Mouse (Mus musculus): ENCODE measurements around the gene Arfgef3.

DNA sequence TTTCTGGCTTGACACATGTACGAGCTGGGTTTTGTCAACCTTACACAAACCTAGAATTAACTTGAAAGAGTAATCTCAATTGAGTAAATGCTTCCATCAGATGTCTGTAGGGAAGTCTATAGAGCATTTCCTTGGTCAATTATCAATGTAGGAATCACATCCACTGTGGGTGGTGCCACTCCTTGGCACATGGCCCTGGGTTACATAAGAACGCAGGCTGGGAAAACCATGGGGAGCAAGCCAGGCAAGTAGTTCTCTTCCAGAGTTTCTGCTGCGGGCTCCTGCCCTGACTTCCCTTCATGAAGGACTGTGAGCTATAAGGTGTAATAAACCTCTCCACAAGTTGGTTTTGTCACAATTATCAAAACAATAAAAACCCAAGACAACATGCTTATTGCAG is 100.2 kb downstream of the Arfgef3 start:
- no peak for TF ChIP-seq POLR2A (IDR thresholded peaks at IDR 0.05; ENCODE audit: extremely low read depth, insufficient read depth, low read length)
- TF ChIP-seq CTCF (IDR thresholded peaks at IDR 0.05; ENCODE audit: extremely low read depth, insufficient read depth, low read length) = no peak
